Mouse (Mus musculus) forebrain, embryonic 12.5 days (tissue): Measurements from ENCODE around the gene Sema4c. TPM values are rescaled to one million over a fixed set of nuclear protein-coding genes. Genes with fewer than 3 reads are reported as not detected.

Source experiments
- ATAC-seq: fragments of 200-750 bp; cut with Nextera tagmentation; 2 replicates; pipeline ENCODE4 v1.8.0; 2017; ENCODE audit warnings: moderate TSS enrichment; ENCODE audit not compliant: low FRiP score
- H3K27ac ChIP-seq: fragments of 300-500 bp; sonication (generic); 2 replicates; pipeline ENCODE4 v1.5.1; 2016; ENCODE audit warnings: mild to moderate bottlenecking
- H3K27me3 ChIP-seq: fragments of 300-500 bp; sonication (generic); 2 replicates; pipeline ENCODE4 v1.6.1; 2016; ENCODE audit warnings: mild to moderate bottlenecking
- H3K36me3 ChIP-seq: fragments of 300-500 bp; sonication (generic); replicated peaks from 2 replicates; pipeline ENCODE4 v1.6.1; 2016; ENCODE audit warnings: mild to moderate bottlenecking
- H3K4me1 ChIP-seq: fragments of 300-500 bp; sonication (generic); 2 replicates; pipeline ENCODE4 v1.6.1; 2016
- H3K4me2 ChIP-seq: fragments of 300-500 bp; sonication (generic); 2 replicates; pipeline ENCODE4 v1.6.1; 2016; ENCODE audit warnings: mild to moderate bottlenecking, moderate library complexity
- H3K4me3 ChIP-seq: fragments of 300-500 bp; sonication (generic); replicated peaks from 2 replicates; pipeline ENCODE4 v1.5.1; 2016; ENCODE audit warnings: mild to moderate bottlenecking
- H3K9ac ChIP-seq: fragments of 300-500 bp; sonication (generic); 2 replicates; pipeline ENCODE4 v1.6.1; 2016; ENCODE audit warnings: mild to moderate bottlenecking
- H3K9me3 ChIP-seq: fragments of 300-500 bp; sonication (generic); 2 replicates; pipeline ENCODE4 v1.6.1; 2016
- WGBS: fragments of 180-500 bp; shearing (Covaris S2); methylation state at CpG from one replicate; pipeline ENCODE4 v1.1.7; 2016; 5-methylcytosine and 5-hydroxymethylcytosine counted together
- polyA plus RNA-seq: library from polyadenylated mRNA; unstranded; fragments of >200 nt; fragmentation: Nextera tagmentation; extraction: Ambion mirVana; gene quantifications from 2 replicates; pipeline ENCODE4 v1.2.1, GENCODE M21; 2016

Gene Sema4c
- polyA plus RNA-seq, result 29.8 and 31.7 TPM in 2 replicates

DNA sequence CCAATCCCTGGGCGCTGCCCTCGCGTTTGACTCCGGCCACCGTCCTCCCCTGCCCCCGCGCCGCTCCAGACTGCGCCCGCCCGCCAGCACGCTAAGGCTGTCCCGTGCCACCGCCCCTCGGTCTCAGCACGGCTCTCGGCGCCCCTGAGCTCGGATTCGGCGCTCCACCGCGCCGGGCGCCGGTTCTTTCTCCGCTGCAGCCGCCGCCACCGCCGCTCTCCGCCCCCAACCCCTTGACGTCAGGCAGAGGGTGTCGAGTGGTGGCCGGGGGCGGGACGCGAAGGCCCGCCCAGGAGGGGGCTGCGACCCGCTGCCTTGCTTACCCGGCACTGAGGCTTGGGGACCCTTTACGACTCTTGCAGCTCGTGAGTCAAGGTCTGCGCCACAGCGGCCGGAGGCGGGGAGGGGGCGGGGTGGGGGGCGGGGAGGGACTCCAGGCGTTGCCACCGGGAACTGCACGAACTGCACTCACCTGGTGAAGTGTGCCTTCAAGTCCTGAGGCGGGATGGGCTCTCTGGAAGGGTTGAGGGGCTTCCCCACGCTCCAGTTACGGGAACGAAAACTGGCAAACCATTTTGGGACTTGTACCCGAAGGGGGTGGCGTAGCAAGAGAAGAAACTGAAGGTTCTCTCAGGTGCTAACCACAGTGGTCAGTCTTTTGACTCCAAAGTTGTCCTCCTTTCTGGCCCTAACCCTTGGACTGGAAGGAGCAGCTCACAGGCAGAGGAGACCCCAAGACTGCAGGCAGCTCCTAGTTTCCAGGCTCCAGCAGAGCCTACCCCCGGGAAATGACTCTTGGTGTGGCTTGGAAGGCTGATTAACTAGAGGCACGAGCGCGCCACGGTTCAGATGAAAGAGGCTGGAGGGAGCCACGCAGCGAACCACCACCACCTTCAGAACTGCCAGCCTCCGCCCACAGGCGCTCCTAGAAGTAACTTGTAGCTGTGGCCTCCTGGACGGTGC is at the start of gene Sema4c:
Sema4c (minus strand) TSS at position 319 of the 963 bp plus-strand sequence.
- Histone ChIP-seq H3K4me2 (peak within 1 kb of the TSS; percentile 99), H3K27ac (peak within 1 kb of the TSS; percentile 98), H3K4me1 (peaks cover 33% of the 10 kb centered on the region), H3K36me3 (peaks cover 23% of the 10 kb centered on the region), H3K27me3 (peaks cover 25% of the 10 kb centered on the region), H3K4me3 (peak within 1 kb of the TSS; percentile 96), H3K9me3 (no peaks in the 10 kb centered on the region), H3K9ac (peak within 1 kb of the TSS; percentile 92)
- WGBS, result under 1% methylated on average over 69 of the region's 69 CpGs
- peak; percentile 70 for ATAC-seq

DNA sequence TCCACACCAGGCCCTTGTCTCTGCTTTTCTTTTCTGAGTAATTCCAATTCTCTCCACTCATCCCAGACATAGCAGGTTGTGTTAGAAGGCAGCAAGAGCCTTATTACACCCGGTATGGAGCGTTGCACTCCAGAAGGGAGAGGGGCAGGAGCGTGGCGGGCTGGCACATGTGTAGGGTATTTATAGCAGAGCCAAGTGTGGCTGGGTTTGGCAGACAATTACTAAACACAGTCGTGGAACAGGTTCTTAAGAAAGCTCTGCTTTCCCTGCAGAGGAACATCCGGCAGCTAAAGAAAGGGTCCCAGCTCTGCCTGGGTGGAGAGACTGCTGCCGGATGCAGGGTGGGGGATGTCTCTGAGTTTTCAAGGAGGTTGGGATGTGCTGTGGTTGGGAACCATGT is 48.8 kb upstream of the Sema4c start:
- Histone ChIP-seq H3K9me3 (no peaks in the 10 kb centered on the region), H3K4me1 (peaks cover 5% of the 10 kb centered on the region; the same call in 1 of the 2 replicates), H3K27ac (no peak overlapping the region), H3K27me3 (no peaks in the 10 kb centered on the region), H3K4me3 (no peak overlapping the region), H3K4me2 (no peak overlapping the region), H3K9ac (no peak overlapping the region), H3K36me3 (no peaks in the 10 kb centered on the region)
- no peak for ATAC-seq
- 71% methylated on average over 7 of the region's 7 CpGs for WGBS

- Histone ChIP-seq H3K4me3 (no peak overlapping the region), H3K4me1 (no peaks in the 10 kb centered on the region), H3K27me3 (no peaks in the 10 kb centered on the region), H3K9ac (no peak overlapping the region), H3K4me2 (no peak overlapping the region), H3K36me3 (no peaks in the 10 kb centered on the region), H3K27ac (no peak overlapping the region), H3K9me3 (no peaks in the 10 kb centered on the region)
- 82% methylated on average over 12 of the region's 12 CpGs for WGBS
- no peak for ATAC-seq
These were observed 46.4 kb upstream of the Sema4c start for GRCm38 (mm10) chr1:36604254-36605156.

- H3K4me3 ChIP-seq, result no peak overlapping the region
- ATAC-seq, result no peak
- no peaks in the 10 kb centered on the region for H3K9me3 ChIP-seq
- no peaks in the 10 kb centered on the region for H3K27me3 ChIP-seq
- no peaks in the 10 kb centered on the region for H3K36me3 ChIP-seq
- no peaks in the 10 kb centered on the region for H3K4me1 ChIP-seq
- H3K9ac ChIP-seq, result no peak overlapping the region
- no peak overlapping the region for H3K4me2 ChIP-seq
- H3K27ac ChIP-seq, result no peak overlapping the region
- 72% methylated on average over 9 of the region's 9 CpGs for WGBS
These were observed 45.2 kb upstream of the Sema4c start for GRCm38 (mm10) chr1:36603361-36603760.

GRCm38 (mm10) chr1:36602271-36602670 is 44.1 kb upstream of the Sema4c start:
- no peak overlapping the region for H3K9ac ChIP-seq
- H3K36me3 ChIP-seq, result no peaks in the 10 kb centered on the region
- no peaks in the 10 kb centered on the region for H3K4me1 ChIP-seq
- 65% methylated on average over 4 of the region's 4 CpGs for WGBS
- no peak overlapping the region for H3K27ac ChIP-seq
- no peak overlapping the region for H3K4me3 ChIP-seq
- H3K9me3 ChIP-seq, result no peaks in the 10 kb centered on the region
- H3K4me2 ChIP-seq, result no peak overlapping the region
- no peaks in the 10 kb centered on the region for H3K27me3 ChIP-seq
- no peak for ATAC-seq

DNA sequence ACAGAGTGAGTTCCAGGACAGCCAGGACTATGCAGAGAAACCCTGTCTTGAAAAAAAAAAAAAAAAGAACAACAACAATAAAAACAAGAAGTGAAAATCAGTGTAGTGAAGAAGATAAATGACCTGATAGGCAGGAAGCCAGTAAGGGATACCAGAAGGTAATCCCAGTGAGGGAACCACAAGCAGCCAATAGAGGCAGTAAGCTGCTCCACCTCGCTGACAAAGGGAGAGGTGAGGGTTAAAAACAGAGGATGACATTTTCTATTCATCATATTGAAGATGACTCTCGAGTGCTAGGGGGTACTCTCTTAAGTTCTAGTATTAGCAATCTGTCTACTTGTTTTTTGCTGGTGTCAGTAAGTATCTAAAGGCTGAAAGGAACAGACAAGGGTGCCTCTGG is 40.3 kb upstream of the Sema4c start:
- ATAC-seq, result no peak
- peaks cover 10% of the 10 kb centered on the region; the same call in 1 of the 2 replicates for H3K4me1 ChIP-seq
- H3K36me3 ChIP-seq, result no peaks in the 10 kb centered on the region
- no peak overlapping the region for H3K4me3 ChIP-seq
- H3K27ac ChIP-seq, result no peak overlapping the region
- H3K9ac ChIP-seq, result no peak overlapping the region
- H3K9me3 ChIP-seq, result no peaks in the 10 kb centered on the region
- H3K27me3 ChIP-seq, result no peaks in the 10 kb centered on the region
- no peak overlapping the region for H3K4me2 ChIP-seq
- WGBS, result 84% methylated on average over 2 of the region's 2 CpGs

DNA sequence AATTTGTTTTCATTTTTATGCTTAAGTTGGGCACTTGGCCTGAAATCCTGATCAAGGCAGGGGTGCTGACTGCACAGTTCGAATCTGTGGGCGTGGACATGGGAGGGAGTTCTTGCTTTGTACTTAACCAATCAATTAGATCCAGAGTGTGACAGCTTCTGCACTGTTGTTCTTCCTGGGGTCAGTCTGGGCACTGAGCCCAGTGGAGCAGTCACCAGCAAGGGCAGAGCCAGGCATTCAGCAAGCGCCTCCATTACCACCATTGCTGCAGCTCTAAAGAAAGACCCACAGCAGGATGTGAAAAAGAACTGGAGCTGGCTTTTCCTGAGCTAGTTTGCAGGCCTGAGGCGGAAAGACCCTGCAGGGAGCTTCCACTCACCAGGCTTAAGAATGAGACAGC is 38.0 kb upstream of the Sema4c start:
- Histone ChIP-seq H3K27ac (no peak overlapping the region), H3K27me3 (peaks cover 16% of the 10 kb centered on the region; the same call in 1 of the 2 replicates), H3K4me1 (peaks cover 14% of the 10 kb centered on the region), H3K4me3 (no peak overlapping the region), H3K9me3 (no peaks in the 10 kb centered on the region), H3K4me2 (no peak overlapping the region), H3K9ac (no peak overlapping the region), H3K36me3 (no peaks in the 10 kb centered on the region)
- 0 out of 2 replicates have a peak, but pooled peaks have one; percentile 63 for ATAC-seq
- WGBS, result 12% methylated on average over 4 of the region's 4 CpGs

DNA sequence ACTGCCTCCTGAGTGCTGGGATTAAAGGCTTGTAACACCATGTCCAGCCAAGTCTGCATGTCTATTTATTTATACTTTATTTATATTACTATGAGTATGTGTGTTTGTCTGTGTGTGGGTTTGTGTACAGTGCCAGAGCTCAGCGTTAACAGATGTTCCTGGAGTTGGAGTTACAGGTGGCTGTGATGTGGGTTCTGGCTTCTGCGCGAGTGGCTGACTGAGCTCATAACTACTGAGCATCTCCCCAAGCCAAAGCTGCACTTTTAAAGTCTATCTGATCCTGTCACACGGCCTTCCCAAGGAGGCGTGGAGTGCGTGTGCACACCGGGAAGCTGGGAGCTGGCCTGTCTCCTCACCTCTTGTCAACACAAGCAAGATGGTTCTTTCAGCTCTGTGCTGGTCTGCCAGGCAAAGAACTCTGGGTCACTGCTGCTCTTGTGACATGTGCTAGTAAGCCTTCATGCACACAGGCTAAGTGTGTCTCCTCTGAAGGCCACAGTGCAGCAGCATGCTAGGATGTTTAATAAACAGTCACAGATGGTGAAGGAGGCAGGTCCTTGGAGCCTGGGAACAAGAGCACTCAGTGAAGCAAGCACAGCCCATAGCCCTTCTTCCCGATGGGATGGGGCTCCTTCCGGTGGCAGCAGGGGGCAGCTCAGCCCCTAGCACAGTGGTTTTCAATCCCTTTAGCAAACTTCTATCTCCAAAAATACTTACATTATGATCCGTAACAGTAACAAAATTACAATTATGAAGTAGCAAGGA is 37.2 kb upstream of the Sema4c start:
- H3K36me3 ChIP-seq, result no peaks in the 10 kb centered on the region
- H3K27me3 ChIP-seq, result peaks cover 19% of the 10 kb centered on the region; the same call in 1 of the 2 replicates
- peak; percentile 39; the same call in 1 of the 2 replicates for ATAC-seq
- no peak overlapping the region for H3K4me2 ChIP-seq
- 73% methylated on average over 10 of the region's 10 CpGs for WGBS
- peaks cover 14% of the 10 kb centered on the region for H3K4me1 ChIP-seq
- no peak overlapping the region for H3K27ac ChIP-seq
- no peaks in the 10 kb centered on the region for H3K9me3 ChIP-seq
- no peak overlapping the region for H3K4me3 ChIP-seq
- H3K9ac ChIP-seq, result no peak overlapping the region

DNA sequence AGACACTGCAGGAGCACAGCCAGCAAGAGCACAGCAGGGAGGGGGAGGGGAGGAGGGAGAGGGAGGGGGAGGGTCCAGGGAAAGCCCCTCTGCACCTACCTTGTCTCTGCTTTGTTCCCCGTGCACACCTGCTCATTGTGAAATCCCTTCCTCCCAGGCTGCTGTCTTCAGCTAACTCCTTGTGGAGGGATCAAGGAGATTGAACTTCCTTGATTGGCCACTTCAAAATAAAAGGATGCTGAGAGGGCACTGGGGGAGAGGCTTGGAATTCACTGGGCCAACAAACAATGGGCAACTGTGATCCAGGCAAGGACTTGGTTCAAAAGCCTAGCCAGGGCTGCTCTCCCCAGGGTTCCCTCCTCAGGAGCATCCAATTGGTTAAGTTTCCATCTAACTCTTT is 35.0 kb upstream of the Sema4c start:
- Histone ChIP-seq H3K36me3 (no peaks in the 10 kb centered on the region), H3K9ac (no peak overlapping the region), H3K27ac (no peak overlapping the region), H3K4me3 (no peak overlapping the region), H3K27me3 (peaks cover 31% of the 10 kb centered on the region; the same call in 1 of the 2 replicates), H3K9me3 (no peaks in the 10 kb centered on the region), H3K4me2 (no peak overlapping the region), H3K4me1 (peaks cover 21% of the 10 kb centered on the region)
- ATAC-seq, result no peak
- 10% methylated on average over 1 of the region's 1 CpGs for WGBS

GRCm38 (mm10) chr1:36591408-36591807 is 33.3 kb upstream of the Sema4c start:
- Histone ChIP-seq H3K27me3 (peaks cover 46% of the 10 kb centered on the region), H3K9me3 (no peaks in the 10 kb centered on the region), H3K4me2 (no peak overlapping the region), H3K27ac (no peak overlapping the region), H3K4me3 (no peak overlapping the region), H3K36me3 (no peaks in the 10 kb centered on the region), H3K4me1 (peaks cover 21% of the 10 kb centered on the region), H3K9ac (no peak overlapping the region)
- 98% methylated on average over 2 of the region's 2 CpGs for WGBS
- no peak for ATAC-seq

DNA sequence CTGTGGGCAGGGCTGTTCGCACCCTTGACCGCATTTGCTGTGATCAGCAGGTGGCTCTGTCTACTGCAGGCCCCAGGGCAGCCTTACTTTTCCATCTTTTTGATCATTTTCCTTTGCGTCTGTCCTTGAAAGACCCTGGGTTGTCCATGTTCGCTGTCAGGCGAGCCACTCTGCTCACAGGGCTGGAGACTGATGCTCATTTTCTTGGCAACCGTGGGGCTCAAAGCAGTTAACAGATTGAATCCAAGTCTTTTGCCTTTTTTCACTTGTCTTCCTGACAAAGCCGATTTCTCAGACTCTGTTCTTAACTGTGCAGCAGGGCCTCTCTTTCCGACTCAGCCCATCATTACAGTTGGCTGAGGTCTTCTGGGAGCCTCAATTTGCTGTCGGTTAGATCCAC is 32.5 kb upstream of the Sema4c start:
- Histone ChIP-seq H3K4me1 (peaks cover 15% of the 10 kb centered on the region), H3K27ac (no peak overlapping the region), H3K9me3 (no peaks in the 10 kb centered on the region), H3K4me3 (no peak overlapping the region), H3K9ac (no peak overlapping the region), H3K36me3 (no peaks in the 10 kb centered on the region), H3K27me3 (peaks cover 54% of the 10 kb centered on the region), H3K4me2 (no peak overlapping the region)
- ATAC-seq, result no peak
- 72% methylated on average over 9 of the region's 9 CpGs for WGBS
